ENCODE assay signal across 7 mouse cellular contexts in the genomic region with DNA sequence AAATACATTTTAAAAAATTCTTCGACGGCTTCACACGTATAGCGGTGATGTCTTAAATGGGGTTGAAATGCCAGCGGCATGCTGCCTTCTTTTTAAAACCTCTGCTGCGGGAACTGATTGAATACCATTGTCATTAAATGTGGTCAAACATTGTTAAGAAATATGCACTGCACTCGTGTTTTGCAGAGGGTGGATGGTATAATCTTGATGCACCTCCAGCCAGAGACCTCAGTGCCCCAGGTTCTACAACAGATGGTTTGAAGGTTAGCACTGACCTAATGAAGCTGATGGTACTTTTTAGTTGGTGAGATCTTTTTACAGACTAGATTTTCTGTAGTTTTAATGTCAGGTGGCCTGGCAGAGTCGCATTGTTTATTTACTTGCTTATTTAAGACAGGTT. TPM values are rescaled to one million over a fixed set of nuclear protein-coding genes. Genes with fewer than 3 reads are reported as not detected.
A peak's percentile ranks its signal among the peaks of the same experiment; 100 is the strongest.
DNase-seq lines count a peak whose midpoint lies in the region; ATAC-seq and TF ChIP-seq lines count a peak whose summit lies in the region.

No protein-coding gene starts in this region.

- no peak overlapping the region for H3K27ac ChIP-seq in forebrain, embryonic 13.5 days
- peak overlapping the region; percentile 100; the same call in 1 of the 2 replicates for H3K27ac ChIP-seq in limb, embryonic 14.5 days (replicated peaks; ENCODE audit: low read depth, low read length)
- no peak overlapping the region for H3K27ac ChIP-seq in stomach, embryonic 14.5 days (ENCODE audit: low read length)

- under 1% methylated on average over 8 of the region's 8 CpGs for WGBS in forebrain, embryonic 13.5 days
- WGBS in limb, embryonic 14.5 days, result under 1% methylated on average over 8 of the region's 8 CpGs
- WGBS in stomach, embryonic 14.5 days, result under 1% methylated on average over 8 of the region's 8 CpGs

- peaks cover 22% of the 10 kb centered on the region for H3K36me3 ChIP-seq in megakaryocyte, embryonic 14.5 days (replicated peaks; ENCODE audit: low read length)
- no peaks in the 10 kb centered on the region for H3K36me3 ChIP-seq in forebrain, embryonic 13.5 days (ENCODE audit: poor library complexity, severe bottlenecking)
- no peaks in the 10 kb centered on the region; the same call in 1 of the 2 replicates for H3K36me3 ChIP-seq in limb, embryonic 14.5 days (ENCODE audit: control insufficient read depth, insufficient read depth, low read length)
- no peaks in the 10 kb centered on the region; the same call in 1 of the 2 replicates for H3K36me3 ChIP-seq in stomach, embryonic 14.5 days (ENCODE audit: control insufficient read depth, insufficient read depth, low read length)

- no peaks in the 10 kb centered on the region for H3K9me3 ChIP-seq in megakaryocyte, embryonic 14.5 days
- H3K9me3 ChIP-seq in forebrain, embryonic 13.5 days (replicated peaks), result no peaks in the 10 kb centered on the region
- H3K9me3 ChIP-seq in limb, embryonic 14.5 days (ENCODE audit: control insufficient read depth, low read length), result no peaks in the 10 kb centered on the region
- H3K9me3 ChIP-seq in stomach, embryonic 14.5 days (ENCODE audit: control insufficient read depth, low read depth, low read length), result no peaks in the 10 kb centered on the region

- TF ChIP-seq POLR2A in limb, embryonic 14.5 days (IDR thresholded peaks at IDR 0.05; ENCODE audit: borderline replicate concordance, extremely low read depth, insufficient read depth, insufficient read length), result no peak

- no peak for ATAC-seq in megakaryocyte, adult 5-6 weeks (ENCODE audit: poor library complexity, severe bottlenecking)
- no peak for ATAC-seq in forebrain, embryonic 13.5 days
- no peak for ATAC-seq in limb, embryonic 14.5 days (ENCODE audit: low FRiP score, low read depth)
- ATAC-seq in stomach, embryonic 14.5 days (ENCODE audit: insufficient number of reproducible peaks, insufficient read depth, low FRiP score, low read depth), result no peak

- peak overlapping the region; percentile 93 for H3K4me2 ChIP-seq in forebrain, embryonic 13.5 days
- peak overlapping the region; percentile 90 for H3K4me2 ChIP-seq in limb, embryonic 14.5 days (replicated peaks; ENCODE audit: low read depth, low read length, severe bottlenecking)
- peak overlapping the region; percentile 88 for H3K4me2 ChIP-seq in stomach, embryonic 14.5 days (replicated peaks; ENCODE audit: low read depth, low read length)

- no peak for DNase-seq in limb, embryonic 14.5 days (ENCODE audit: low spot score)
- DNase-seq in urinary bladder, adult 18-20 months (ENCODE audit: low spot score in 2 of 2), result no peak
- DNase-seq in embryo, embryonic 9.5 days (ENCODE audit: extremely low spot score), result no peak

- H3K9ac ChIP-seq in forebrain, embryonic 13.5 days, result peak overlapping the region; percentile 99
- H3K9ac ChIP-seq in limb, embryonic 14.5 days (ENCODE audit: low read depth, low read length, severe bottlenecking), result peak overlapping the region; percentile 99
- H3K9ac ChIP-seq in stomach, embryonic 14.5 days (replicated peaks; ENCODE audit: low read depth, low read length), result peak overlapping the region; percentile 96

- H3K4me1 ChIP-seq in megakaryocyte, embryonic 14.5 days, result peaks cover 36% of the 10 kb centered on the region
- peaks cover 46% of the 10 kb centered on the region for H3K4me1 ChIP-seq in forebrain, embryonic 13.5 days
- peaks cover 31% of the 10 kb centered on the region for H3K4me1 ChIP-seq in limb, embryonic 14.5 days (ENCODE audit: control insufficient read depth, insufficient read depth, low read length)
- peaks cover 24% of the 10 kb centered on the region for H3K4me1 ChIP-seq in stomach, embryonic 14.5 days (ENCODE audit: control insufficient read depth, insufficient read depth, low read length)

- H3K4me3 ChIP-seq in megakaryocyte, embryonic 14.5 days (replicated peaks), result peak overlapping the region; percentile 98
- peak overlapping the region; percentile 100 for H3K4me3 ChIP-seq in forebrain, embryonic 13.5 days
- peak overlapping the region; percentile 97 for H3K4me3 ChIP-seq in limb, embryonic 14.5 days (replicated peaks; ENCODE audit: low read length)
- H3K4me3 ChIP-seq in stomach, embryonic 14.5 days (ENCODE audit: low read depth, low read length), result peak overlapping the region; percentile 75

- H3K27me3 ChIP-seq in megakaryocyte, embryonic 14.5 days (replicated peaks), result no peaks in the 10 kb centered on the region
- no peaks in the 10 kb centered on the region for H3K27me3 ChIP-seq in forebrain, embryonic 13.5 days
- no peaks in the 10 kb centered on the region for H3K27me3 ChIP-seq in limb, embryonic 14.5 days (ENCODE audit: control insufficient read depth, insufficient read depth, low read length)
- no peaks in the 10 kb centered on the region for H3K27me3 ChIP-seq in stomach, embryonic 14.5 days (ENCODE audit: control insufficient read depth, insufficient read depth, low read length)

RNA-seq across cellular contexts. Expression of a gene that starts 1.8 kb away (rescaled TPM):
- 4.8 and 8.7 TPM in 2 replicates for polyA plus RNA-seq in megakaryocyte, embryonic 14.5 days (2012; ENCODE audit: insufficient read depth, low replicate concordance)
- 85.6 and 92.6 TPM in 2 replicates for total RNA-seq in megakaryocyte, adult 5-6 weeks (2015)
- 44.9 and 53.4 TPM in 2 replicates for total RNA-seq in megakaryocyte, adult 5-6 weeks (2017)
- 5.7 and 6.1 TPM in 2 replicates for polyA plus RNA-seq in forebrain, embryonic 13.5 days (2015; fragmentation: Nextera tagmentation; extraction: Ambion mirVana)
- polyA plus RNA-seq in limb, embryonic 14.5 days (2012; rRNA removed), result 22.4 and 26.9 TPM in 2 replicates
- polyA plus RNA-seq in limb, embryonic 14.5 days (2014; fragmentation: Nextera tagmentation; extraction: Ambion mirVana), result 6.9 and 7.0 TPM in 2 replicates
- polyA plus RNA-seq in stomach, embryonic 14.5 days (2014; fragmentation: Nextera tagmentation; extraction: Ambion mirVana), result 7.8 and 9.9 TPM in 2 replicates

RNA-seq across cellular contexts. Expression of a gene that starts 41.0 kb away (rescaled TPM):
- polyA plus RNA-seq in megakaryocyte, embryonic 14.5 days (2012; ENCODE audit: insufficient read depth, low replicate concordance), result 2.4 and 69.9 TPM in 2 replicates
- total RNA-seq in megakaryocyte, adult 5-6 weeks (2015), result 9.8 and 12.2 TPM in 2 replicates
- total RNA-seq in megakaryocyte, adult 5-6 weeks (2017), result 6.4 and 8.0 TPM in 2 replicates
- 18.8 and 20.7 TPM in 2 replicates for polyA plus RNA-seq in forebrain, embryonic 13.5 days (2015; fragmentation: Nextera tagmentation; extraction: Ambion mirVana)
- polyA plus RNA-seq in limb, embryonic 14.5 days (2012; rRNA removed), result 73.7 and 80.0 TPM in 2 replicates
- 29.6 and 30.0 TPM in 2 replicates for polyA plus RNA-seq in limb, embryonic 14.5 days (2014; fragmentation: Nextera tagmentation; extraction: Ambion mirVana)
- polyA plus RNA-seq in stomach, embryonic 14.5 days (2014; fragmentation: Nextera tagmentation; extraction: Ambion mirVana), result 27.1 and 28.2 TPM in 2 replicates
